ENCODE assay signal across 20 mouse cellular contexts in the genomic region with DNA sequence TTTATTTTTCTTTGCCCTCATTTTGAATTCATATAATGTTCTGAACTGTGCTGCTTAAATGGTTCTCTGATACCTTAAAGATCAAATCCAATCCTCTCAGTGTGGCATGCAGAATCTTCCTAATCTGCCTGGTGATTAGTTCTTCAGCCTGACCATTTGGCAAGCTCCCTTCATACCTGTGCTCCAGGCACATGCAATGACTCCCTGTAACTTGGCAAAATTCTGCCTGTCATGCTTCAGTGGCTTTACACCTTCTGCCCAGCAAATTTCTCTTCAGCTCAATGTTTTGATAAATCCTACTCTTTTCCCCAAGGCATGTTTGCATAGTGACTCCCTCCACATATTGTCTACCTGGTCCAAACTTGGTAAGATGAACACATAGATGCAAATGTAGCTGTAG.
A peak's percentile ranks its signal among the peaks of the same experiment; 100 is the strongest.
DNase-seq lines count a peak whose midpoint lies in the region; TF ChIP-seq lines count a peak whose summit lies in the region.
"Had no signal": no experiment of that assay in that cellular context is flagged by ENCODE, and none has a peak within 500 bp of the region (broad histone marks: within the 10 kb centered on the region; RNA-seq: fewer than 3 reads in every experiment).

No protein-coding gene starts in this region.

- H3K27me3 ChIP-seq in kidney, adult 2 months (replicated peaks; ENCODE audit: control insufficient read depth, insufficient read depth, low read length), result no peaks in the 10 kb centered on the region
- H3K27me3 ChIP-seq: CH12.LX, Patski had no signal

- TF ChIP-seq CTCF in kidney, adult 2 months (conservative IDR thresholded peaks at IDR 0.05; ENCODE audit: insufficient read depth, insufficient read length, low read depth, low read length), result no peak

- H3K4me1 ChIP-seq in kidney, adult 2 months (ENCODE audit: control insufficient read depth, insufficient read depth, low read length), result no peaks in the 10 kb centered on the region

- H3K4me3 ChIP-seq in kidney, adult 2 months (ENCODE audit: insufficient read depth, low read depth, low read length), result no peak overlapping the region

- peak; percentile 40 to 57 for DNase-seq in cerebellum, postnatal 10 days
- no peak for DNase-seq in cerebellum, adult 8-10 months
- DNase-seq in cerebellum, postnatal 14 days, result peak; percentile 31 to 54
- no peak for DNase-seq in cerebellum, postnatal 4 days (ENCODE audit: low spot score in 2 of 2)
- peak; percentile 0 for DNase-seq in kidney, adult 2 months
- no peak for DNase-seq in kidney, adult 18-20 months
- peak; percentile 1 for DNase-seq in kidney, adult 9 months
- no peak for DNase-seq in kidney, postnatal 10 days
- DNase-seq: adrenal gland, adult 2 months; adrenal gland, adult 8-10 months; adrenal gland, postnatal 10 days; adrenal gland, postnatal 14 days; adrenal gland, postnatal 25 days; adrenal gland, postnatal 36 days; B cell, adult 2 months; cerebellum, adult 11 months; cerebellum, adult 11-12 months had no signal

- no peak overlapping the region for H3K27ac ChIP-seq in kidney, adult 2 months (ENCODE audit: insufficient read depth, low read depth, low read length)

- H3K36me3 ChIP-seq in kidney, adult 2 months (ENCODE audit: control insufficient read depth, insufficient read depth, low read length), result no peaks in the 10 kb centered on the region
- H3K36me3 ChIP-seq: G1E had no signal

- no peak for TF ChIP-seq POLR2A in kidney, adult 2 months (IDR thresholded peaks at IDR 0.05; ENCODE audit: low read depth, low read length)

Comparison
In these comparisons a context has a peak if more than half of its experiments do, and no peak if none do; other contexts are left out.
1. DNase-seq: peak in cerebellum, postnatal 10 days (2 of 2), cerebellum, postnatal 14 days (2 of 2), kidney, adult 2 months (single experiment) and kidney, adult 9 months (single experiment); none in cerebellum, adult 8-10 months (single experiment), cerebellum, postnatal 4 days (0 of 2), kidney, adult 18-20 months (single experiment) and kidney, postnatal 10 days (single experiment).